Mouse (Mus musculus) splenic B cell, adult 2 months (primary cell): ENCODE data around the gene Lrrc32.

Source experiments
- DNase-seq: peaks from one replicate; pipeline ENCODE4 v3.0.0-alpha.2; 2011; ENCODE audit warnings: low read depth, low spot score
- H3K27me3 ChIP-seq: 2 replicates; pipeline ENCODE4 v1.6.1; 2012; ENCODE audit warnings: mild to moderate bottlenecking, low read length, moderate library complexity, mixed read lengths; ENCODE audit not compliant: control insufficient read depth, poor library complexity, insufficient read depth, severe bottlenecking
- H3K36me3 ChIP-seq: 2 replicates; pipeline ENCODE4 v1.6.1; 2012; ENCODE audit warnings: mild to moderate bottlenecking, low read length, moderate library complexity, mixed read lengths; ENCODE audit not compliant: control insufficient read depth, poor library complexity, insufficient read depth, severe bottlenecking

Gene Lrrc32

DNA sequence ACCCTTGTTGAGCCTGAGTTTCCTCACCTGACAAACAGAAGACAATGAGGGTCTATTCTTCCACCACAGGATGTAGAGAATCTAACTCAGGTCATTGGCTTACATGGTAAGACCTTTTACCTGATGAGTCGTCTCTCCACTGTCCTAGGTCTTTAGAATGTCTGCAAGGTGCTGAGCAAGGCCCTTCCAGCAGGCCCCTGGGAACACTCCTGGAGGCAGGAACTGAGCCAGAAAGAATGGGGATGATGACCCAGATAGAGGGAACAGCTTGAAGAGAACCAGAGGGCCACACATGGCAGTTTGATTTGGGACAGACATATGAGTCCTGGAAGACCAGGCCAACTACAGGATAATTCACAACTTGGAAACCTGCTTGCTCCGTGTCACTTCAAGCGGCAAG, 53.2 kb downstream of the Lrrc32 start:
- no peak for DNase-seq
- Histone ChIP-seq H3K36me3 (no peaks in the 10 kb centered on the region), H3K27me3 (no peaks in the 10 kb centered on the region; the same call in 1 of the 2 replicates)

DNA sequence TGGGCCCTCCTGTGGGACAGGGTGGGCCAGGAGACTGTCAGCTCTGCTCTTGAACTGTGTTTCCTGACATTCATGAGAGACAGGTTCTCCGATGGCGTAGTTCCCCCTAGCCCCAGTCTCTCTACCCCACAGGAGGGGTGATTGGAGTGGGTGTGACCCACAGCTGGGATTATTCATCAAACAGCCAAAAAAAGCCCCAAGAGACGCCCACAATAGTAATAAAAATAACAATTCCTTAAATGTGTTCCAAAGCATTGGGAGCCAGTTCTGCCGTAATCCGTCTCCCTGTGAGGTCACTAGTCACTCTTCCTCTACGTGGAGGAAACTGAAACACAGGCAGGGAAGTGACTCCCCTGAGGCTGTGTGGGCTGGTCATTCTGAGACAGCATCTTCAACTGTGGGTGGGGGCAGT, 53.7 kb downstream of the Lrrc32 start:
- DNase-seq = no peak
- H3K27me3 ChIP-seq = no peaks in the 10 kb centered on the region; the same call in 1 of the 2 replicates
- H3K36me3 ChIP-seq = no peaks in the 10 kb centered on the region

DNA sequence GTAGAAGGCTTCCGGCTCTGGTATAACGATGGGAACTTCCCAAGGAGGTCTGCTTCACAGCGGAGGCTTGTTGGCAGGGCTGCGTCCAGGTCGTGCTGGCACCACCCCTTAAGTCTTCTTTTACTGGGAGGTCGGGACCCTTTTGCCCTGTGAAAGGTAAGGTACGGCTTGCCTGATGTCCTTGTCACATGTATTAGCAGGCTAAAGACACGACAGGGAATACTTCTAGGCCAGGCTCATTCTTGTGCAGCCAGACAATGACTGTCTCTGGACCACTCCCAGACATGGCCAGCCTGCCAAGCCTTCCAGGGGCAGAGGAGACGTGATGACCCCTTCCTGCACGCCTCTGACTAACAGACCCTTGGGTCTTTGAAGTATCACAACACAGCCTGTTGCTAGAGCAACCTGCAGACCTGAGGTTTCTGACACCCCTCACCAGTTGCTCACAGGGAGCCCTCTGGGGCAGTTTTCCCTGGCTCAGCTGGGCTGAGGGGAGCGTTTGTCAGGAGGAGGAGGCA, 54.8 kb downstream of the Lrrc32 start:
- Histone ChIP-seq H3K36me3 (no peaks in the 10 kb centered on the region), H3K27me3 (no peaks in the 10 kb centered on the region; the same call in 1 of the 2 replicates)
- DNase-seq = no peak

DNA sequence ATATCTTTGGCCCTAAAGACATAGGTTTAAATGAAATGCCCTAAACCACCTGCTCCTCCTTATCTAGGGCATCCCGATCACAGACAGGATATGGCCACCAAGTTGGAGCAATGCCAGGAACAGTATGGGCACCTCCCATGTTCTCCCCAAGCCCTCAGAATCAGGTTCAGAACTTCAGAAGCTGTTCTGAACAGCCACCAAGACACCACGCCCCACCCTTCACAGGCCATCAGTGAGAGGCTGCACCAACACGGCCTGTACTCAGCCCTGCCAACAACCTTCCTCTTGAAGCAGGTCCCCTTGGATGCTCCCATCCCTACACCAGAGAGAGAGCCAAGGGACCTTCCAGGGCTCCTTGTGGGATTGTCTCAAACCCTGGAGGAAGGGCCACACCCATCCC, 55.5 kb downstream of the Lrrc32 start:
- Histone ChIP-seq H3K36me3 (no peaks in the 10 kb centered on the region), H3K27me3 (no peaks in the 10 kb centered on the region; the same call in 1 of the 2 replicates)
- DNase-seq = no peak

DNA sequence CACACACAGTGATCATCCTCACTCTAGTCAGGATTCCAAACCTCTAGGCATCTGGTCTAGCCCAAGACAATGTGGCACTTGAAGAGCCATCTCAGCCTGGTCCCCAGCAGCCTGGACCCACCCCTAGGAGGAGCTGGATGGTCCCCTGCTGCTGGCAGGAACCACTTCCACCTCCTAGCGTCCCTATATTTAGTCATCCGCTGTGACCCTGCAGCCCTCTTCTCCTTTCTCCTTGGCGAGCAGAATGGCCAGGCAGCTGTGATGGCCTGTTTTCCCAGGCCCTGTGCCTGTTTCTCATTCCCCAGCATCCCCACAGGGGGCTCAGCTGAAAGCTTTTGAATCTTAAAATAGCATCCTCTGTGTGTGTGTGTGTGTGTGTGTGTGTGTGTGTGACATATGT, 59.8 kb downstream of the Lrrc32 start:
- Histone ChIP-seq H3K36me3 (no peaks in the 10 kb centered on the region), H3K27me3 (no peaks in the 10 kb centered on the region; the same call in 1 of the 2 replicates)
- DNase-seq = no peak

DNA sequence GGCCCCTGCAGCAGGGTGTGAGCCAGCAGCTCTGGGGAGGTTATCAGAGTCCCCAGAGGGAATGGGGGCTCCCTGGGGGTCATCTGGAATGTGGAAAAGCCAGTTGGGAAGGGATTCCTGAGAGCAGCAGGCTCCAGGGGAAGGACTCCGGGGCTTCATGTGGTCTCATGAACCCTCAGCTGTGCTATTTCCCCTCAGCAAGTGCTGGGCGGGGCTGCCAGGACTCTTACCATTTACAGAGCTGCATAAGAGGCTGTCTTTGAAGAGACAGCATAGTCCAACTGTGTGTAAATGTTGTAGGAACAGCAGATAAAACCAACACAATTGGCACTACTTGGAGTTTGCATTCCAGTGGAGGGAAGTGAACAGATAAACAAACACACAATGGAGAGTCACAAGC, 61.5 kb downstream of the Lrrc32 start:
- no peaks in the 10 kb centered on the region for H3K36me3 ChIP-seq
- no peaks in the 10 kb centered on the region; the same call in 1 of the 2 replicates for H3K27me3 ChIP-seq
- DNase-seq = no peak

DNA sequence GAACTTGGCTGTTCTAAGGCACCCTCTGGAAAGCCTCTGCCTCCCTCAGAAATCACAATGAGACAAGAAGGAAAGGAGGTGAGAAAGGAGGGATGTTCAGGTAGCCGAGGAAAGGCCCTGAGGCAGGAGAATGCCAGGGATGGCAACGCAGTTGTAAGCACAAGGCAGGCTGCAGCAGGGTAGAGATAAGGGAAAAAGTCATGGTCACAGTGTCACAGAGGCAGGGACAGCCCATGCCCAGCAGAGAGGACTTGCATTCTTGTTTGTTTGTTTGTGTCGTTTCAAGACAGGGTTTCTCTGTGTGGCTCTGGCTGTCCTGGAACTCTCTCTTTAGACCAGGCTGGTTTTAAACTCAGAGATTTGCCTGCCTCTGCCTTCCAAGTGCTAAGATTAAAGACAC, 62.0 kb downstream of the Lrrc32 start:
- H3K27me3 ChIP-seq = no peaks in the 10 kb centered on the region; the same call in 1 of the 2 replicates
- no peak for DNase-seq
- H3K36me3 ChIP-seq = no peaks in the 10 kb centered on the region
